Mouse (Mus musculus) CD4-positive, CD25-positive, alpha-beta regulatory T cell, adult 2 months (primary cell): ENCODE results near the gene Nrgn.
A peak's percentile ranks its signal among the peaks of the same experiment; 100 is the strongest.

Experiments used
- DNase-seq: peaks from one replicate; pipeline ENCODE4 v3.0.0-alpha.2; 2012; ENCODE audit warnings: low read depth, low spot score

Gene Nrgn

DNA sequence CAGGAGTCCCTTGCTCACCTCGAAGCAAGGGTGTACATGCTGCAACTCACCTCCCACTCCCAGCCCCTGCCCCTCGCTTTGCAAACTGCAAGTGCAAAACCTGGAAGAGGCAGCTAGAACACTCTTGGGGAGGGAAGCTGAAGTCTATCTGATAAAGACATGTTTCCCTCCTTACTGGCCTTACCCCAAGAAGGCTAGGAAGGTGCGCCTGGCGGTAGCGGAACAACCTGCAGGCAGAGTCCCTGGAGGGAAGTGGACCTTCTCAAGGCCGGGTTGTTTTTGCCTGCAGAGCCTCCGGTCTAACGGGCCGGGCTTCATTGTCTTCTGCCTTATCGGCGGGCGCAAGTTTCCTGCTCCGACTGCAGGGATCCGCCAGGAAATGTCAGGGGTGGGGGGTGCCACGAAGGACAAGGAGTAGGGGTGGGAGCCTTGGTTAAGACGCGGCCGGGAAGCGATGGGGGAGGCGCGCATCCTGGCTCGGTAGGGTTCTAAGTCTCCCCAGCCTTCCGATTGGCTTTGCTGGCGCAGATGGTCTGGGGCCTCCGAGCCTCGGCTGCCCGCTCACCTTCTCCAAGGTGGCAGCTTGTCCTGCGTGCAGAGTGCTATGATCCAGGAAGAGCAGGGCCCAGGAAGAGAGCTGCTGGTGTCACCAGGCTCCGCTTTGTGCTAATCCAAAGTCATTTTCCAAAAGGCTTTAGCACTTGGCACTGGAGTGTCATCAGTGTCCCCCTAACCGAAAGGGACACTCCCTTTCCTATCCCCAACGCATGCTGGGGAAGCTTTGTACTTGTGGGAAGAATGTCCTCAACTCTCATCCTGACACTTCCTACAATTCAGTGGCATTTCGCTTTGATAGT is 22.4 kb downstream of the Nrgn start:
- DNase-seq, result peak; percentile 39

DNA sequence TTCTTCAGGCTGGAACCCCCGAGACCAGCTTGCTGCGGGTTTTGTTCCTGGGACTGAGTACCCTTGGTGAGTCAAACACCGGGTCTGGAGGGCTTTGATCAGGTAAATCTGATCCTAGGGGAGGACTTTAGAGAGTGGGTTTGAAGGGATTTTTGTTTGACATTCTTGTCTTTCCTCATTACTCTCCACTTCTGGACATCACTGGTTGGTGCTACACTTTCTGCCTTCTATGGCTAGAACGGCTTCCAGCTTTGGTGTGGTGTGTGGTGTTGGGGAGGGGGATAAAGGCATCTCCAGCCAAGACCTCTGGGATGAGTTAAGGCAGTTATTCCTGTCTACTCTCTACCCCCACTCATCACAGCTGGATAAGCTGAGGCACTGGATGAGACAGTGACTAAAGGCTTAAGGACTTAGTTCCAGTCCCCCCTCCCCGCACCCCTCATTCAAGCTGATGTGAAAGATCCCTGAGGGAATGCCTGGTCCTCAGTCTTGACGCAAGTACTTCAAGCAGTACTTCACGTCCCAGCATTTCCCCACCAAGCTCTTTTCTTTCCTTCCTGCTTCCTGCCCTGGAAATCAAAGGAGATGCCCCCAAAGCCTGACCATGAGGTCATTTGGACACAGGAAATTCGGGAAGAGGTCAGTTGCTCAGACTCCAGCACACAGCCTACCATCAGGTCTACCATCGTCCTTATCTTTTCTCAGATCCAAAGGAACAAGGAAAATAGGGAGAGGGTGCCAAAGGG is 24.3 kb downstream of the Nrgn start:
- DNase-seq, result no peak

DNA sequence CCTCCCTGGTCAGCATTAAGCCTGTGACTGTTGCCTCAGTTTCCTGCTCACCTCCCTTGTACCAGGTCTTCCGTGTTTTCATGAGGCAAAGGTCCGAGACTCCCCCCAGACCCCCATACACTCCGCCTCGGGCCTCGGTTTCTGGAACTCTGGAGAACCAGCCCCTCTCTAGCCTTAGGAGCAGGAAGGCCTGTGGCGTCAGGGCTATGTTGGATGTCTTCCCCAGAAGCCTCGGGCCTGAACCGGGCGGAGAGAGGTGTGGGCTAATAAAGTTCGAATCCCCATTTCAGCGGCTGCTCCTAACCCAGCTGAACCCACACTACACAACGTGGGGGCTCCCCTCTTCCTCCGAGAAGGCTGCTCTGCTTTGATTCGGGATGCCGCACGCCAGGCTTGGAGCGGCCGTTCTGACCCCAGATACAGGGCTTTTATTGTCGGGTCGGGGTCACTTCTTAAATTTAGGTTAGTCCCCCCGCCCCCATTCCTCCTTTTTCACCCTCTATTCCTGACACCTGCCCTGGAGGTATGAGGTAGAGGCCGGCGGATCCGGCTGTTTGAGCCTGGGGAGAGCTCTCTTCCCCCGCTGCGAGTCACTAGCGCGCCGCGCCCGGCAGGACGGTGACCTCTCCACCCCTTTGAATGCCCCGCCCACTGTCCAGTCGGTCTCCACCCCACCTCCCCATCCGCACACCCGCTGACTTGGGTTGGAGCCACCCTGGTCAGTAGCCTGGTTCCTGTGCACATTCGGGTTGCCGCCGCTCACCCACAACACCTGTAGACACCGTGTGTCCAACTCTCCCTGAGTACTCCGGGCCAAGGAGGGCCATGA is 25.1 kb downstream of the Nrgn start, which contains the start of gene Esam:
Esam (plus strand) TSS at position 683 of the 829 bp plus-strand sequence.
- no peak for DNase-seq

DNA sequence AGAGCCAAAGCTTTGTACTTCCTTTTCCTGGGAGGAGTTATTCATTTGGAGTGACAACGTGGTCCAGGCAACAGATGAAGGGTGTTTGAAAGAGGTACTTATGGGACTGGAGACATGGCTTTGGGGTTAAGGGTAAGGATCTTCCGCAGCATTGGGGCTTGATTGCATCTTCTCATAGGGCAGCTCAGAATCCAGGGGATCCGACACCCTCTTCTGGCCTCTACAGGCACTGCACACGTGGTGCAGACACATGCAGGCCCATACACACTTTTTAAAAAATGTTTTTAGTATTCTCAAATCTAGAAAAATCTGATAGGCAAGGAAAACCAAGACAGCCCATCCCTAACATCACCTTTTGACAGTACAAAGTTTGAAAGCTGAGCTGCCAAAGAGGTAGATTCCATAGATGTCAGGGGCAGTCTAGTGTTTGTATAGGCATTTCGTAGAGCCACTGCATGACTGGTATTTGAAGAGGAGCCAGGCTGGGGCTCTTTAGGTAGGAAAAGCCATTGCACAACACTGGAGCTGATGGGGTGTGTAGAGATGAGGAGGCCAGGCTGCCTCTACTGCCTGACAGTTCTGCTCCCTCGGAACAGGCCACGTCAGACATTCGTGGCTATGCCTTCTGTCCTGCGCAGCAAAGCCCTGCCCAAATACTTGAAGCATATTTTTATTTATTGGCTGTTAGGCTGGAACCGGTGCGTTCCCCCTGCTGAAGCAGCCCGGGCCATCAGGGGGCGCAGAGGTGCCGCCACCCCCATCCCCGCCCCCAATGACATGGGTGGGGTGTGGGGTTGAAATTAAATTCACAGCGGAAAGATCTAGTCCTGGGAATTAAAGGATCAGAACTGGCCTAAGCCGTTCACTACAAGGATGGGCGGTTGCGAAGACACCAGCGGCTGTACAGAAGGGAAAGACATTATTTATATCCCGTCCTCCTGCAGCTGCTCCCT is 26.0 kb downstream of the Nrgn start:
- DNase-seq, result no peak

DNA sequence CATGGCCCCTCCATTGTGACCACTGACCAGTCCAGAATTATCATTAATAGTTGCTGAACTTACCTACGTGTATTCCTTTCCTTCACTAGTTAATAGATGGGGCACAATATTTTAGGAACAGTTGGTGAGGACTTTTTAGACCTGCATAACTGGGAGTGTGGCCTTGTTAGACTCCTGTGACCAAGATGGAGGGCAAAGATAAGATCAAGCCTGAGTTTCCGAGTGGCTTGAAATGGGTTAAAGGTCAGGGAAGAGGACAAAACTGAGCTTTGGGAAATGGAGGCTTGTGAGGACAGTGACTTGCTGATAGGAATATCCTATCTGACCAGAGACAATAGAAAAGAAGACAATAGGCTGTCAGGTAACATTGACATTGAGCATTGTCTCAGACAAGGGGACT is 27.2 kb downstream of the Nrgn start:
- no peak for DNase-seq

DNA sequence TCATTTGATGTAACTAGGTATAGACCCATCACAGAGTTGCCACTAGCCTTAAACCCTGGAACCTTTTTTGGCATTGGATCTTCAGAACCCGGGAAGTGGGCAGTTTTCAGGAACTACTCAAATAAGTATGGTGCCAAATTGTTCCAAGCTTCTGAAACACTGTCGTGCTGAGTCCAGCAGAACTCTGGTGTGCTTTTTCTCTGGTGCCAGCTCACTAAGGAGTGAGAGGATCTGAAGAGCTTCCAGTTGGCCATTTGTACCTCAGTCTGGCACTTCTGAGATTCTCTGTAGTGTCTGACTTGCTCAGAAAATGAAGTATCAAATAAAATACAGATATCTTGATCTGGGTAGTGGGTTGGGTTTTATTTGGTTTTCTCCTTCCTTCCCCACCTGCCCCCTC is 32.7 kb downstream of the Nrgn start:
- no peak for DNase-seq

DNA sequence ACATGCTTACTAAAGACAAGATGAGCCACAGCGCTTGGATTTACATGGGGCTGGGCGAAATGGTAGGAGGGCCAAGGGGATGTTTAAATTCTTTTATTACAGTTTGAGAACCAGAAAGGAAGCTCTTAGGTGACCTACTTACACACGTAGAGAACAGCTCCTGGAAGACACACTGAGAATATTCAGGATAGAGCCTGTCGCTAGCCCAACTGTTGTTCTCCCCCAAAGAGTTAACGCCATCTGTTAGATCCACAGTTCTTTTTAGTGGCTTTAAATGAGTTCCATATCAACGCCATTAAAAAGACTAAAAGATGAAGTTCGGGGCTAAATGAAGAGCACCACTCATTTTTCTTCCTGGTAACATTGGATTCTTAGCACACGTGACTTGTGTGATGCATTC is 33.7 kb downstream of the Nrgn start:
- DNase-seq, result no peak

DNA sequence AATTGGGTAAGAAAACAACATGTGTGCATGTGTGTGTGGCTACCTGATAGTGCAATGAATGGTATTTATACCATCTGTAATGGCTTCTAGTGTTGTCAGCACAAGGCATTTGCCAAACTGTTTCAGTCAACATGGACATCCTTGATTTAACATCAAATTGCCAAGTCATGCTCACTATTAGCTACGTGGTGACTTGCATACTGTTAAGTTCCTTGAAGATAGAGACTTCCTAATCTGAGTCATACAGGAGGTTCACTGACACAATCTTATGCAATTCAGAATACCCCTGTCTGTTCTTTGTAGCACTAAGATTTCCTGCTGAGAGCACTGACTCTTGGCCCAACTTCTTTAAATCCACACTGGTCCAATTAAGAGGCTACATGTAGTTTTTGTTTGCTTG is 35.2 kb downstream of the Nrgn start:
- no peak for DNase-seq

DNA sequence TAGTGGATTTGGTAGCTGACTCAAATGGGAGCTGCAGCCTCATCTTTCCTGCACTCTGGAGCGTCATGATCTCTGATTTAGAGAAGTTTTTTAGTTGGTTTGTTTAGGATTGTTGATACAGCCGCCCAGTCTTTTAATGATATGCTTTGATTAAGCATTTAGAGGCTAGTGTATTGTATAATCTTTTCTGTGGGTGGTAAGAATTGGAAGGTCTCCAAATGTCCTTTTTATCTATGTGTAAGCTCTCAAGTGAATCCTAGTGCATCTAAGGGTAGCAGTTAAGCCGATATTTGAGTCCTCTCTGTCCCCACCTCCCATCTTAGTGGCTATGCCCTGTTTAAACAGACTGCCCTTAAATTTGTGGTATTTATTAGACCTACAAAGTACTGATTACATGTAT is 38.2 kb downstream of the Nrgn start:
- no peak for DNase-seq

DNA sequence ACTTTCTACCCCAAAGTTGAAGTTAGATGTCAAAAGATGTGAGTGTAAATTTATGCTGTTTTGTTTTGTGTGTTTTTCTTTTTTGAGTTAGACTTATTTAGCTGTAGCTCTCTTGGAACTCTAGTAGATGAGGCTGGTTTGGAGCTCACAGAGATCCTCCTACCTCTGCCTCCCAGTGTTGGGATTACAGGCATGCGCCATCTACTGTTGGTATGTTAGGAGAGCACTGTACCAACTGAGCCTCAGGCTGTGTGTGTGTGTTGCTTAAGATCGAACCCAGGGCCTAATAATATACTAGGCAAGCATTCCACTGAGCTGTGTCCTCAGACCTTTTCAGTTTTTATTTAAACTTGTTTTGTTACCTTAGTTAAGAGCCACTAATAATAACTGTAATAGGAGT is 40.6 kb downstream of the Nrgn start:
- peak; percentile 23 for DNase-seq

DNA sequence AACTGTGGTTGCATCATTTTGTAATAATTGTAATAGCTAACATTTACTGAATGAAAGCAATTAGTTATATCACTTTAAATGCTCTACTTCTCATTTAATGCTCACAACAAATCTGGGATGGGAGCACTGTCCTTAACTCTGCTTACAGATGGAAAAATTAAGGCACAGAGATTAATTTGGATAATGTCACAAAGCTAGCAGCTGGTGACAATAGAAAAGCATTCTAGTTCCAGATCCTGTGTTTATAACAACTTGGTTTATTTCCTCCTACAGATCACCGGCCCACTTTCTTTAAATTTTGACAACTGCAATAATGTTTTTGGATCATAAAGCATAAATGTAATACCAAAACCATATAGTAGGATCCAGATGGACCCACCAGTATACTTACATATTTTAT is 46.7 kb downstream of the Nrgn start:
- DNase-seq, result no peak

DNA sequence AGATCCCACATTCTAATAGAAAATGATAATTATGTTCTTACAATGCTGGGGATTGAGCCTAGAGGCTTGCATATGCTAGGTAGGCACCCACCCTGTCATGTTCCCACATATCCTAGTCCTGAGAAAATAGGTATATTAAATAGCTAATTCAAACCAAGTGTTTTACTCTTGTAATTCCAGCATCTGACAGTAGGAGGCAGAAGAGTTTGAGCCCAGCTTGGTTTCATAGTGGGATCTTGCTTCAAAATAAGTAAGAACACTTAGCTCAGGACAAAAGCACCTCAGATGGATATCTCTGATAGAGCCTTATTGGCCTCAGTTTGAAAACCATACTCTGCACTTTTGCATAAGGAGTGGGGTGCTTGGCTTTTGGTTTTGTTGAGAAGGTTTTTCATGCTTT is 48.4 kb downstream of the Nrgn start:
- DNase-seq, result peak; percentile 38

DNA sequence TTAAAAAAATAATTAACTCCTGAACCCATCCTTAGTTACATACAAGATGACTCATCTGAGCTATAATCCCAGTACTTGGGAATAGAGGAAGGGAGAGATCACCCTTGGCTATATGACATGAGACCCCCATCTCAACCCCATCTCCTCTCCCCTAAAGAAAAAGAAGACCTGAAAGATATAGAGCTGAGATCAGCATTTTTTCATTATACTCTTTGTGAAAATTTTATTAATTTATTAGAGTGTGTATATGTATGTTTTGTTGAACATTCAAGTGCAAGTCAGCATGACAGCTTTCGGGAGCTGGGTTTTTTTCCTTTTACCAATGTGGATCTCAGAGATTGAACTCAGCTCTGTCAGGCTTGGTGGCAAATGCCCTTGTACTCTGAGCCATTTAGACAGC is 51.5 kb downstream of the Nrgn start:
- no peak for DNase-seq

DNA sequence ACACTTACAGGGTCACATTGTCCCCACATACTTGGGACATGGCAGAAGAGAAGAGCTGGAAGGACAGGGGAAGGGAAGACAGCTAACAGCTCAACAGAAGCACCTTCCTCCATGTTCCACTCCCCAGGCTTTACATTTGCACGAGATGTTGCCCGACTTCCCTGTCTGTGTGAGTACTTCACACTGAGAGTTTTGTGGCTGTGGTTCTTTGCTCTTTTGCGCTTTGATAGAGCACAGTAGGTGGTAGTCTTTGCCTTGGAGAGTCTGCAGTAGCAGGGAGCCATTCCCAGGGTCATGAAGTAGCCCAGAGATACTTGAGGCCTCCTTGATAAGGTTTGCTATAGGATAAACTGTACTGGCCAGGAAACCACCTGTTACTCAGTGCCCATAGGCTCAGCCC is 52.5 kb downstream of the Nrgn start:
- no peak for DNase-seq

DNA sequence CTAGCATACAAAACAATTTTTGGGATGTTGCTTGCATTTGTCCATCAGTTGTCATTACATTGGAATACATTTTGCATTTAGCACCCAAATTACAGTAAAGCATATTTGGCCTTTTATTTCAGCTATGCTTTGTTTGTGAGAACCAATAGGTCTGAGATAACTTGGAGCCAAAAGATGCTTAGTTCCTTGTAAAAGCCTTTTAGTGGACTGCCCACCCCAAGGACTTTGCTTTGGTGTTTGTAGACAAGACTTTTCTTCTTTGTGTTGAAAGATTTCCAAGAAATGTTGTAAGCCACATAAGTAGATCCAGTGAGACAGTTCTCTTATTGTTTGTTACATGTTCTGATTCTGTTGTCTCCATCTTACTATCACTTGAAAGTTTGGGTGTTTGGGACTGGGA is 56.4 kb downstream of the Nrgn start:
- no peak for DNase-seq

DNA sequence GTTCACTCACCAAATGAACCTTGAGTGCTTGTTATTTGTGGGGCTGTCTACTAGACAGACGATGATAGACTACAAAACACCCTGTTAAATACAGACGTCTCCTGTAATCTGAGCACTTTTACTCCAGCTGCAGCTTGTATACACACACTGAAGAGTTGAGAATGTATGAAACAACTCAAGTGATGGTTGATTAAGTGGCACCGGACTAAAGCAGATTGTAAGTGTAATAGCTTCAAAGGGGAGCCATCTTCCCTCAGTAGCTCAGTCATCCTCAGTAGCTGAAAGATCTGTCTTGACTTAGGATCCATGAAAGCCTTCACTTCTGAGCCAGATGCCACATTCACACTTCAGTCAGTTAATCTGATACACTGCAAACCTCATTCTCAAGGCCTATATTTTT is 56.9 kb downstream of the Nrgn start:
- DNase-seq, result no peak
